Mouse (Mus musculus) layer of hippocampus, adult 8-10 months (tissue): ENCODE measurements around the gene Mmp14. TPM values are rescaled to one million over a fixed set of nuclear protein-coding genes. Genes with fewer than 3 reads are reported as not detected.

ENCODE experiments used
- DNase-seq, 2 experiments: peaks; one replicate each; pipeline ENCODE4 v3.0.0; 2022; ENCODE audit warnings: low spot score in 2 of 2
- total RNA-seq, 4 experiments: library from RNA; stranded (reverse); gene quantifications; 2 replicates each; pipeline ENCODE4 v1.2.4; 2022

Gene Mmp14
- 10 to 100 TPM; 10.3 to 16.0 (median 13.4) TPM for total RNA-seq

- DNase-seq: peak; percentile 42 to 46
These were observed at the start of gene Mmp14 for GRCm38 (mm10) chr14:54431334-54432077. Mmp14 (plus strand) TSS chr14:54431612.

GRCm38 (mm10) chr14:54381816-54382215 lies 49.6 kb upstream of the Mmp14 start:
- DNase-seq: no peak

GRCm38 (mm10) chr14:54382641-54383040 lies 48.8 kb upstream of the Mmp14 start:
- no peak for DNase-seq

- DNase-seq: no peak
These were observed 48.0 kb upstream of the Mmp14 start for GRCm38 (mm10) chr14:54383355-54383771.

GRCm38 (mm10) chr14:54384396-54384795 lies 47.0 kb upstream of the Mmp14 start:
- DNase-seq: no peak

- no peak for DNase-seq
These were observed 45.3 kb upstream of the Mmp14 start for GRCm38 (mm10) chr14:54385968-54386618.

- DNase-seq: no peak
These were observed 43.9 kb upstream of the Mmp14 start for GRCm38 (mm10) chr14:54387546-54387945.

- DNase-seq: no peak
These were observed 40.6 kb upstream of the Mmp14 start for GRCm38 (mm10) chr14:54390843-54391242.

- DNase-seq: no peak
These were observed 37.6 kb upstream of the Mmp14 start for GRCm38 (mm10) chr14:54393794-54394193.

- DNase-seq: no peak
These were observed 37.1 kb upstream of the Mmp14 start for GRCm38 (mm10) chr14:54394309-54394708.

- DNase-seq: no peak
These were observed 34.7 kb upstream of the Mmp14 start for GRCm38 (mm10) chr14:54396685-54397084.

- DNase-seq: no peak
These were observed 33.4 kb upstream of the Mmp14 start for GRCm38 (mm10) chr14:54397872-54398527.

- DNase-seq: no peak
These were observed 32.9 kb upstream of the Mmp14 start for GRCm38 (mm10) chr14:54398528-54398916.

GRCm38 (mm10) chr14:54398921-54399382 lies 32.5 kb upstream of the Mmp14 start:
- DNase-seq: no peak

- no peak for DNase-seq
These were observed 29.7 kb upstream of the Mmp14 start for GRCm38 (mm10) chr14:54401723-54402122.

- DNase-seq: no peak
These were observed 22.9 kb upstream of the Mmp14 start for GRCm38 (mm10) chr14:54408336-54409056.

- no peak for DNase-seq
These were observed 22.3 kb upstream of the Mmp14 start for GRCm38 (mm10) chr14:54409057-54409645.

GRCm38 (mm10) chr14:54409980-54410810 lies 21.2 kb upstream of the Mmp14 start:
- DNase-seq: no peak

- DNase-seq: no peak
These were observed 19.3 kb upstream of the Mmp14 start for GRCm38 (mm10) chr14:54412000-54412576.

GRCm38 (mm10) chr14:54412629-54413170 lies 18.7 kb upstream of the Mmp14 start:
- DNase-seq: peak in 1 of 2 experiments; percentile 35
